Mouse (Mus musculus): ENCODE measurements at regions not wholly inside any gene's neighbourhood (a gene's known extent, or its start where the extent isn't known, plus 50 kb on each side); places are given as distances from the start of the nearest gene placed in this dataset.
A peak's percentile ranks its signal among the peaks of the same experiment; 100 is the strongest.

GRCm38 (mm10) chr3:62159031-62159430, 179.1 kb upstream of the Arhgef26 start:
- intact Hi-C loops (cut with DNase I; ENCODE audit: low total_unique reads) = no loop called here
- peak; percentile 77 for DNase-seq

- DNase-seq = no peak
- intact Hi-C loops (cut with DNase I; ENCODE audit: low total_unique reads) = no loop called here
Measured at GRCm38 (mm10) chr3:62170647-62171046, 167.5 kb upstream of the Arhgef26 start.

GRCm38 (mm10) chr3:62187807-62188509, 150.2 kb upstream of the Arhgef26 start:
- DNase-seq = no peak

GRCm38 (mm10) chr3:62192466-62192865, 145.7 kb upstream of the Arhgef26 start:
- intact Hi-C loops (cut with DNase I; ENCODE audit: low total_unique reads) = no loop called here
- DNase-seq = no peak

More at GRCm38 (mm10) chr3:62187807-62188509, 150.2 kb upstream of the Arhgef26 start:
- intact Hi-C loops (cut with DNase I; ENCODE audit: low total_unique reads) = no loop called here

- intact Hi-C loops (cut with DNase I; ENCODE audit: low total_unique reads) = no loop called here
- DNase-seq = no peak
Measured at GRCm38 (mm10) chr3:62194421-62194820, 143.7 kb upstream of the Arhgef26 start.

- intact Hi-C loops (cut with DNase I; ENCODE audit: low total_unique reads) = no loop called here
- no peak for DNase-seq
Measured at GRCm38 (mm10) chr3:62196679-62197078, 141.5 kb upstream of the Arhgef26 start.

- peak; percentile 11 for DNase-seq
- intact Hi-C loops (cut with DNase I; ENCODE audit: low total_unique reads) = loop anchor here (5.0 kb wide), 1 partner anchor 241 kb away; no protein-coding TSS in a partner anchor
Measured at GRCm38 (mm10) chr3:62215806-62216205, 122.3 kb upstream of the Arhgef26 start.

- intact Hi-C loops (cut with DNase I; ENCODE audit: low total_unique reads) = loop anchor here (5.0 kb wide), 1 partner anchor 240 kb away; no protein-coding TSS in a partner anchor
- DNase-seq = no peak
Measured at GRCm38 (mm10) chr3:62217335-62217734, 120.8 kb upstream of the Arhgef26 start.

- no peak for DNase-seq
Measured at GRCm38 (mm10) chr3:62227697-62228096, 110.4 kb upstream of the Arhgef26 start.

GRCm38 (mm10) chr3:62228156-62228555, 110.0 kb upstream of the Arhgef26 start:
- intact Hi-C loops (cut with DNase I; ENCODE audit: low total_unique reads) = no loop called here

More at GRCm38 (mm10) chr3:62227697-62228096, 110.4 kb upstream of the Arhgef26 start:
- intact Hi-C loops (cut with DNase I; ENCODE audit: low total_unique reads) = no loop called here

GRCm38 (mm10) chr3:62241031-62241430, 97.1 kb upstream of the Arhgef26 start:
- intact Hi-C loops (cut with DNase I; ENCODE audit: low total_unique reads) = no loop called here
- no peak for DNase-seq

More at GRCm38 (mm10) chr3:62228156-62228555, 110.0 kb upstream of the Arhgef26 start:
- no peak for DNase-seq

GRCm38 (mm10) chr3:62271703-62272102, 66.4 kb upstream of the Arhgef26 start:
- intact Hi-C loops (cut with DNase I; ENCODE audit: low total_unique reads) = loop anchor here (10.0 kb wide), 1 partner anchor 2003 kb away; no protein-coding TSS in a partner anchor
- no peak for DNase-seq

GRCm38 (mm10) chr3:62278279-62278678, 59.9 kb upstream of the Arhgef26 start:
- intact Hi-C loops (cut with DNase I; ENCODE audit: low total_unique reads) = loop anchor here (10.0 kb wide), 1 partner anchor 1997 kb away; no protein-coding TSS in a partner anchor
- no peak for DNase-seq

- DNase-seq = no peak
- intact Hi-C loops (cut with DNase I; ENCODE audit: low total_unique reads) = no loop called here
Measured at GRCm38 (mm10) chr3:62280960-62281359, 57.2 kb upstream of the Arhgef26 start.
